Mouse (Mus musculus): Measurements from ENCODE around the gene Rnaseh2b. TPM values are rescaled to one million over a fixed set of nuclear protein-coding genes. Genes with fewer than 3 reads are reported as not detected.

Rnaseh2b gene
- total RNA-seq, 2 experiments from 2014 or later = 11.2 to 11.8 TPM

- DNase-seq (ENCODE audit: low spot score in 2 of 2) = no peak
Observed at GRCm38 (mm10) chr14:62311672-62312071, 19.3 kb downstream of the Rnaseh2b start.

DNA sequence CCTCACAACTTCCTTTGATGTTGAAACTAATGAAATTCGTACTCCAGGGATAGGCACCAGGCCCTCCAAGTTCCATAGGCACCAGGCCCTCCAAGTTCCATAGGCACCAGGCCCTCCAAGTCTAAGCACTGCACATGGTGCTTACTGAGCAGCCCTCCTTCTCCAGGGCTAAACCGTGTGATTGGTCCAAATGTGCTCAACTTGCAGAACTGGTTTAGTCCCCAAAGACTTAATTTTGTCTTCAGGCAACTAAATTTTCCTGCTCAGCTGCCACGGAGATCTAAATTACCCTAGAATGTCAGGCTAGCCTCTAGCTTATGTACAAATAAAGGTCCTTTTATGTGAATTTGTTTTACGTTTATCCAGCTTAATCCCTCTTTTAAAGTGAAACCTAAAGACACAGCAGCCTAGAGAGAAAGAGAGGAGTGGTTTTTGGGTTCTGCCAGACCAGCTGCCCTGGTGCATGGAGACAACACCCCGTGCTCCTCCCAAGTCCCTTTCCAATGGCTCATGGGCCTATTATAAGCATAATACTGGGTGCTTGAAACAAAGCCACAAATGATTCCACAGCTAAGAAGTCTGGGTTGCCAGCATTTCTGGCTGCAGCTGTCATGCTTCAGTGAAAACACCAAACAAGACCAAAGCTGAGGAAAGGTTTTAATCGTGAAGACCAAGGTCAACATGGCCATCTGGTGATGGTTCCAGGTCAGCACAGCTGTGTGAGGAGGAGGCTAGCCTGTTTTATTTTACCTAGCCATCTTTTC lies 30.4 kb downstream of the Rnaseh2b start:
- no peak for DNase-seq (ENCODE audit: low spot score in 2 of 2)

DNA sequence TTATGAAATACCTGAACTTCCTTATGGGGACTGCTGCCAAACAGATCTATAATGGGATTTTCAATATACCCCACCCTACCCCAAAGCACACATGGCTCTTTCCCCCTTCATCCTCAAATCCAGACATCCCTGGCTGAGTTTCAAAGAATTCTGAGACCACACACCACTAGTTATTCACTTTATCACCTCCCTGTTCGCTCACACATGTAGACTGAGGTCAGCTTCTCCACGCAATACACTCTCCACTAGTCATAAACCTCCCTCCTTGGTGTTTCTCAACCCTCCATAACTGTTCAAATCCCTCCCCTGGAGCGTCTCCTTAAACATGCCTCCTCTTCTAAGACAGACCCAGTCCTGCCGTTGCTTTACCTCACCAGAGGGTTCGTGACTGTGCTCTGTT lies 31.1 kb downstream of the Rnaseh2b start:
- DNase-seq (ENCODE audit: low spot score in 2 of 2) = no peak

- no peak for DNase-seq (ENCODE audit: low spot score in 2 of 2)
Observed at GRCm38 (mm10) chr14:62324943-62325342, 32.6 kb downstream of the Rnaseh2b start.

- no peak for DNase-seq (ENCODE audit: low spot score in 2 of 2)
Observed at GRCm38 (mm10) chr14:62326026-62326425, 33.6 kb downstream of the Rnaseh2b start.

GRCm38 (mm10) chr14:62327171-62327570 lies 34.8 kb downstream of the Rnaseh2b start:
- no peak for DNase-seq (ENCODE audit: low spot score in 2 of 2)

DNA sequence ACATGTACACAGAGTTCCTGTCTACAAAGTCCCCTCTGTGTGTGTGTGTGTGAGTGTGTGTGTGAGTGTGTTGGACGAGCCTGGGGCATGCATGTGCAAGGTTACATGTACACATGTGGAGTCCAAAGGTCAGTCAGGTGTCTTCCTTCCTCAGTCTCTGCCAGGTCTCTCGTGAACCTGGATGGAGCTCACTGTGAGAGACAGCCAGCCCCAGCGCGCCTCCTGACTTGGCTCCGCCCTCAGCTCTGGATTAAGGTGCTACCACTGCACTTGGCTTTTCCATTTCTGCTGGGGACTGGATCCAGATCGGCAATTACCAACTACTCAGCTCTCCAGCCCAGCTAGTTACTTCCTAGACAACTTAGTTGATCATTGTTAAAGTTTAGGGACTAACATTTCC lies 36.2 kb downstream of the Rnaseh2b start:
- DNase-seq (ENCODE audit: low spot score in 2 of 2) = no peak

DNA sequence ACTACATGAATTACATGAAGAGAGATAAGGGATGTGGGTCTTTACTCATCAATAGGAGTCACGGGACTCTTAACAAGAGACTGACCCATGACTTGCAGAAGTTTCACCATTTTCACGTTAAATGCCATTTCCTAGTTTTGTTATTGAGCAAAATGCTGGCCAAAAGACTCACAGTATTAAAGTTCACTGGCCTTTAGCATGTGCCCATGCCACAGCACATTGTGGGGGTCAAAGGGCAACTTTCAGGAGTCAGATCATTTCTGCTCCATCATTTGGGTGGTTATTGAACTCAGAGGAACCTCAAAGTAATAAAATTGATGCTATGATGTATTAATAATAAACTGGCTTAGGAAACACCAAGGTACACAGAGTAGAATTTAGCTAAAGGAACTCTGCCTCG lies 37.2 kb downstream of the Rnaseh2b start:
- no peak for DNase-seq (ENCODE audit: low spot score in 2 of 2)

DNA sequence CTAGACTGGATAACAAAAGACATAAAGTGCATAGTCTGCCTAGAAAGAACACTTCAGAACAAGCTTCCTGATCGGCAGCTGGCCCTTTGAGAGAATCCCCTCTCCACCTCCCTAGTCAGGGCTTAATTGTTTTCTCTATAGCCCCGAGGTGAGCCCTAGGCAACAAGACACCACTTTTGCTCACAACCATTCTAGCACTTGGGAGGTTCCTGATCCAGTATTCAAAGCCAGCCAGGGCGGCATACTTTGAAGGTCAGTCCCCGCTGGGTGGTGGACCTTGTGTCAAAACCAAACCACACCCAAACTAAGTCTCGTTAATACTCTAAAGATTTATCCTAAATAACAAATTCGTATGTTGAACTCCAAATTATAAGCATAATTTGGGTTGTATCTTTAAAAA lies 39.1 kb downstream of the Rnaseh2b start:
- no peak for DNase-seq (ENCODE audit: low spot score in 2 of 2)

DNA sequence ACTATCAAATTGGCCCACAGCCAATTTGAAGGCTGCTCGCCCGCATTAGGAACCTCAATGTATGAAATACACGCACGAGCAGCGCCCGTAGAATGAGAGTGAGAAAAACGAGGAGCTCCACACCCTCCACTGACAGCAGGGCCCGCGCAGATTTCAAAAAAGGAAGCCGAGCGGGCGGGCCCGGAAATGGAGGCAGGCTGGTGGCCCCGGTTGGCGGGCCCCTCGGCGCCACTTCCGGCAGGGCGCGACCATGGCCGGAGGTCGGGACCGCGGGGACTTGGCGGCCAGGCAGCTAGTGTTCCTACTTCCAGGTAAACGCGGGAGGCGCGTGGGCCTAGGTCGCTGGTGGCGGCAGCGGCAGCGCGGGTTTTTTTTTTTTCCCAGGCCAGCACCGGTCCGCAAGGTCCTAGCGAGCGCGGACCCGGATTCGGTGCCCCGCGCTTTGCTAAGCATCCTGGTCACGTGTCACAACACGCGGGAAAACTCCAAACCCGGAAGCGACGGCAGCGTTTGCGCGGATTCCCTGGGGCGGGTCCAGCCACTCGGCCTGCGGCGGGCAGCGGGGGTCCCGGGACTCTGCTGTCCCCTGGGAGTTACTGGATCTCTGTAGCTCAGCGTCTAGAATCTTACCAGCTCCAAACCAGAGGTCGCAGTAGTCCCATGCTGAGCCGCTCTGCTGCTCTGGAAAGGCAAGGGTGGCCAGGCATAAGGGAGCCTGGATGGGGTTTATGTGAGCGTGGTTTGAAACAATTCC lies 39.7 kb downstream of the Rnaseh2b start:
- peak; percentile 72 to 88 for DNase-seq (ENCODE audit: low spot score in 2 of 2)

GRCm38 (mm10) chr14:62333909-62334687 lies 41.7 kb downstream of the Rnaseh2b start:
- DNase-seq (ENCODE audit: low spot score in 2 of 2) = no peak

- no peak for DNase-seq (ENCODE audit: low spot score in 2 of 2)
Observed at GRCm38 (mm10) chr14:62339196-62339595, 46.8 kb downstream of the Rnaseh2b start.

DNA sequence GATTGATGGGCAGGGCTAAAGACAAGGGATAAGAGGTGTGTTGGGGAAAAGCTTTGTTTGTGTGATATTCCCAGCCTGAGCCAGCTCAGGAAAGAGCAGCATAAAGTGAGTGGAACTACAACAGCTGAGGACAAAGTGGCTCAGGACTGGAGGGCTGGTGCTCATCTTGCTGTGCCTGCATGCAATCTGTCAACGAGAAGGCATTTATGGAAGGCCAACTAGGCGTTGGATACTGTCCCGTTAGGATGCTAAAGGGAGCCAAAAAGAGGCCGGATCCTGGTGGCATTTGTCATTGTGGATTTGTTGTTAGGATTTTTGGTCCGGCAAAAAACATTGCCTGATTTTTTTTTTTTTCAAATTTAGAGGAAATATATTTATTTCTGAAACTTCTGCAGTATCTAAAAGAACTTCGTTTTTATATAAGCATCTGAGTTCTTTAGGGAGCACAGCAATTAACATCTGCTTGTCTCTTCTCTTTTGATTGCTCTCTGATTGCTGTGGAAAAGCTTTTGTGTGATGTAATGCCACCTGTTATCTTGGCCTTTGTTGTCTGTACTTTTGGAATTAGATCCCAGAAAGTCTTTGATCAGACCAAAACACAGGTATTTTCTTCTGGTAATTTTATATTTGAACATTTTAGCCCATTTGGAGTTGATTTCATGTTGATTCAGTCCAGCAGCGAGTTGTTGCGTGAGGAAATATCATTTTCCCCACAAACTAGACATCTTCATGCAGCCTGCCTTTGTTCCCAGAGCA lies 49.7 kb downstream of the Rnaseh2b start:
- DNase-seq (ENCODE audit: low spot score in 2 of 2) = peak in 1 of 2 experiments; percentile 34

DNA sequence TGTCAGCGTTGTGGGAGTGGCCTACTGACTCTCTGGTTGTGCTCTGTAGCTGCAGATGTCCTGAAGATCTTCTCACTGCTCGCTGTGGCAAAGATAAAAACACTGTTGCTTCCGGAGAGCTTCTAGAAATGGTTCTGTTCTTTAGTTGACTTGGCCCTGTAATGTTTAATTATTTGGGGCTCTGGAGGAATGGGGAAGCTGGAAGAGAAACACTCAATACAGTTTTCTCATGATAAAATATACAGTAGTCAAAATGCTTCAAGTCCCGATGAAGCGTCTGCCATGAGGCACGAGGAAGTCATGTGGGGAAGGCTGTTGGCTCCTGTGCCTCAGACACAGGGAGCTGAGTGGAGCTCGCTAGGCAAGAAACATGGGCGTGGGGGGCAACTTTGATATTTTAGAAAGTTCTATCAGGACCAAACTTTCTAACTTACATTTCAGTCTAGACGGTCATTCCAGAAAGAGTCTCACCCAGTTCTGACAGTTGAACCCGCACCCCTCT lies 50.3 kb downstream of the Rnaseh2b start:
- no peak for DNase-seq (ENCODE audit: low spot score in 2 of 2)

DNA sequence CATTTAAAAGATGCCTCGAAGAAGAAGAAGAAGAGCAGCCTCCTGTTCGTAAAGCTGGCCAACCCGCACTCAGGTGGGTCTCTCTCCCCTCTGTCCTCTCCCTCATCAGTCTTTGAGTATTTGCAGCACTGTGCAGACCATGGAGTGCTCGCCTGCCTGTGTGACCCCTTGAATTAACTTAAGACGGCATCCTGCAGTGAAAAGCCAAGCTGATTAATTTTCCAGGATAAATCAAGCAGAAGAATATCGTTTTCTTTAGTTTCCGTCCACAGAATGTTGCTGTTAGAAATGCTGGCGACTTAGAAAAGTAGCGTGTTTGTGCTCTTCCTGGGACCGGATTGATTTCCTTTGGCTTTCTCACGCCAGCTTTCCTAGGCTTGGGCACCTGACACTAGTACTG lies 54.2 kb downstream of the Rnaseh2b start:
- no peak for DNase-seq (ENCODE audit: low spot score in 2 of 2)

GRCm38 (mm10) chr14:62347103-62347502 lies 54.7 kb downstream of the Rnaseh2b start:
- no peak for DNase-seq (ENCODE audit: low spot score in 2 of 2)

DNA sequence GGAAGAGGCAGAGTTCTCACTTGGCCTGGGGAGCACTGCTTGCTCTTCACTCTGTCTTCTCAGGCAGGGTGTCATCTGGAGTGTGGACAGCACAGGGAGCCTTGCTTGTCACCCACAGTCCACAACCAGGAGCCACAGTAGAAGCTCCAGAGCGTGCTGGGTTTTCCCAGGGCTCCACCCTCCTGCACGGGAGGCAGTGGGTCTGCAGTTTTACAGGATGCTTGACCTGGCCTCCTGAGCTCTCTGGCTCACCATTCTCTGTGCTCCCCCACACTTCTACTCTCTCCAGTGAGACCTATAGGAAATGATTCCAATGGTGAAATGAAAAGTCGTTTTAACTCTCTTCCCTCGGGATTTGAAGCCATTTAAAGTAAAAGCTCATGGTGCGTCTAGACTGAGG lies 57.4 kb downstream of the Rnaseh2b start:
- no peak for DNase-seq (ENCODE audit: low spot score in 2 of 2)

DNA sequence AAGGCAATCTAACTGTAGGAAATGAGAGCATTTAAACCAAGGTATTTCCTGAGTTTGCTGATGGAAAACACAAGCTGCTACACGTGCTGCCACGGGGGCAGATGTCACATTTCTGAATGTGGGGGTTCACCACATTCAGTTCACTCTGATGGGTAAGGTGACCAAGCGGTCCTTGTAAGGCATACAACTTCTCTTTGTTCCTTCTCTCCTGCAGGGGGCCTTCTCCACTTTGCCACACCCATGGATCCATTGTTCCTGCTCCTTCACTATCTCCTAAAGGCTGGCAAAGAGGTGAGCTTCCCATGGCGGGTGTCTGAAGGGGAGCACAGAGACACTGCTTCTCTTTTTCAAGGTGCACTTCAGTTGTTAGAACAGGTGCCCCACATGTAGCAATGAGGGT lies 57.8 kb downstream of the Rnaseh2b start:
- no peak for DNase-seq (ENCODE audit: low spot score in 2 of 2)

GRCm38 (mm10) chr14:62350890-62351289 lies 58.5 kb downstream of the Rnaseh2b start:
- DNase-seq (ENCODE audit: low spot score in 2 of 2) = no peak

DNA sequence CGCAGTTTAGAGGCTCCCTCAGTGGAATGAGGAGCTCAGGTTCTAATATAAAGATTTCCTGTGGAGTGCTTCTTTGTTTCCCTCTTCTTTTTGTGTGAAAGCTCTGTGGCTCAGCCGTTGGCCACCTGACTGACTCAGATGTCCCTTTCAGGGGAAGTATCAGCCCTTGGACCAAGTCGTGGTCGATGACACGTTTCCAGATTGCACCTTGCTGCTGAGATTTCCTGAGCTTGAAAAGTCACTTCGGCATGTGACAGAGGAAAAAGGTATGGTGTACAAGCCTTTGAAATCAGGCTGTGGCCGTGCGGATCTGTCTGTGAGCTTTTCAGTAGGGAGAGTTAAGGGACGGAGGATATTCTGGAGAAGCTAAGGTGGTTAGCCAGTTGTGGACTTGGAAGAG lies 61.0 kb downstream of the Rnaseh2b start:
- no peak for DNase-seq (ENCODE audit: low spot score in 2 of 2)

GRCm38 (mm10) chr14:62353793-62354192 lies 61.4 kb downstream of the Rnaseh2b start:
- no peak for DNase-seq (ENCODE audit: low spot score in 2 of 2)

Data from layer of hippocampus, adult 18-20 months (tissue).